14 mouse cellular contexts compared by ENCODE assay signal in genomic region chr9:110701114-110702032, GRCm38 (mm10). TPM values are rescaled to one million over a fixed set of nuclear protein-coding genes. Genes with fewer than 3 reads are reported as not detected.
"Had no signal": no experiment of that assay in that cellular context is flagged by ENCODE, and none has a peak within 500 bp of the region (broad histone marks: within the 10 kb centered on the region; RNA-seq: fewer than 3 reads in every experiment).

No protein-coding gene starts in this region.

- H3K9ac ChIP-seq: hindbrain, embryonic 15.5 days; limb, embryonic 13.5 days; liver, embryonic 14.5 days; midbrain, embryonic 12.5 days; neural tube, embryonic 13.5 days; stomach, embryonic 15.5 days had no signal

- ATAC-seq: midbrain, embryonic 16.5 days had no signal

- H3K9me3 ChIP-seq: hindbrain, embryonic 15.5 days; limb, embryonic 13.5 days; midbrain, embryonic 12.5 days; neural tube, embryonic 13.5 days; stomach, embryonic 15.5 days had no signal

- H3K4me3 ChIP-seq: hindbrain, embryonic 15.5 days; layer of hippocampus, adult 2 months; limb, embryonic 13.5 days; midbrain, embryonic 12.5 days; neural tube, embryonic 13.5 days; stomach, embryonic 15.5 days had no signal

- DNase-seq: left cerebral cortex, postnatal 4 days; lung, adult 18-20 months; right cerebral cortex, postnatal 4 days; thymus, adult 2 months; thymus, postnatal 25 days had no signal

- H3K27ac ChIP-seq: hindbrain, embryonic 15.5 days; layer of hippocampus, adult 2 months; limb, embryonic 13.5 days; liver, embryonic 14.5 days; midbrain, embryonic 12.5 days; neural tube, embryonic 13.5 days had no signal

- H3K4me2 ChIP-seq: hindbrain, embryonic 15.5 days; limb, embryonic 13.5 days; midbrain, embryonic 12.5 days; neural tube, embryonic 13.5 days; stomach, embryonic 15.5 days had no signal

- H3K4me1 ChIP-seq: hindbrain, embryonic 15.5 days; limb, embryonic 13.5 days; midbrain, embryonic 12.5 days; stomach, embryonic 15.5 days had no signal

- H3K27me3 ChIP-seq: hindbrain, embryonic 15.5 days; limb, embryonic 13.5 days; midbrain, embryonic 12.5 days; neural tube, embryonic 13.5 days; stomach, embryonic 15.5 days had no signal

- H3K36me3 ChIP-seq: hindbrain, embryonic 15.5 days had no signal

RNA-seq across cellular contexts. Expression of gene Myl3, which starts 40.3 kb away (rescaled TPM):
- polyA plus RNA-seq: liver, adult 2 months had no signal
